Mouse (Mus musculus) liver, embryonic 14.5 days (tissue): Measurements from ENCODE around the gene Dnm3. TPM values are rescaled to one million over a fixed set of nuclear protein-coding genes. Genes with fewer than 3 reads are reported as not detected.

Experiments used
- ATAC-seq: fragments of 200-750 bp; cut with Nextera tagmentation; 2 replicates; pipeline ENCODE4 v1.8.0; 2017; ENCODE audit warnings: moderate number of reproducible peaks, mild to moderate bottlenecking, moderate library complexity; ENCODE audit not compliant: insufficient read depth
- DNase-seq, 3 experiments: peaks; one replicate each; pipeline ENCODE4 v3.0.0-alpha.2; 2012 to 2013; ENCODE audit warnings: low read depth in 3 of 3, low spot score in 3 of 3
- H3K27ac ChIP-seq: fragments of 300-500 bp; sonication (generic); 2 replicates; pipeline ENCODE4 v1.5.1; 2014; ENCODE audit warnings: moderate library complexity, mild to moderate bottlenecking, control low read depth, inconsistent platforms
- H3K27me3 ChIP-seq: fragments of 300-500 bp; sonication (generic); 2 replicates; pipeline ENCODE4 v1.6.1; 2014; ENCODE audit warnings: mild to moderate bottlenecking, low read length, moderate library complexity; ENCODE audit not compliant: control insufficient read depth, insufficient read depth
- H3K36me3 ChIP-seq: fragments of 300-500 bp; sonication (generic); replicated peaks from 2 replicates; pipeline ENCODE4 v1.6.1; 2014; ENCODE audit warnings: low read depth; ENCODE audit not compliant: control insufficient read depth, insufficient read depth
- H3K4me1 ChIP-seq, 2 experiments: fragments of 200-500 bp in 1 of 2; fragments of 300-500 bp in 1 of 2; sonication (generic) in 1 of 2; replicated peaks; 2 replicates each; pipeline ENCODE4 v1.6.1; 2012 to 2014; ENCODE audit warnings: antibody characterized with exemption in 1 of 2, inconsistent platforms in 1 of 2, low read length in 1 of 2; ENCODE audit not compliant: control insufficient read depth in 2 of 2, insufficient read depth in 2 of 2
- H3K4me2 ChIP-seq: fragments of 300-500 bp; sonication (generic); 2 replicates; pipeline ENCODE4 v1.6.1; 2014; ENCODE audit warnings: low read depth, mild to moderate bottlenecking, control low read depth, moderate library complexity
- H3K4me3 ChIP-seq, 2 experiments: fragments of 200-500 bp in 1 of 2; fragments of 300-500 bp in 1 of 2; sonication (generic) in 1 of 2; 2 replicates each; pipeline ENCODE4 v1.5.1; 2012 to 2014; ENCODE audit warnings: low read depth in 2 of 2, low read length in 2 of 2, mild to moderate bottlenecking in 2 of 2, control low read depth in 1 of 2, inconsistent platforms in 1 of 2, moderate library complexity in 1 of 2; ENCODE audit not compliant: insufficient read depth in 1 of 2
- H3K9ac ChIP-seq: fragments of 300-500 bp; sonication (generic); replicated peaks from 2 replicates; pipeline ENCODE4 v1.6.1; 2014; ENCODE audit warnings: mild to moderate bottlenecking, control low read depth, moderate library complexity
- H3K9me3 ChIP-seq: fragments of 300-500 bp; sonication (generic); 2 replicates; pipeline ENCODE4 v1.6.1; 2016; ENCODE audit warnings: low read length, mixed read lengths; ENCODE audit not compliant: control insufficient read depth
- CTCF ChIP-seq: IDR thresholded peaks from 2 replicates; pipeline ENCODE4 v1.5.1; 2016; ENCODE audit warnings: antibody characterized with exemption, low read depth, control low read depth
- EP300 ChIP-seq: IDR thresholded peaks from 2 replicates; pipeline ENCODE4 v1.6.1; 2016; ENCODE audit warnings: antibody characterized with exemption, low read depth
- WGBS: fragments of 180-500 bp; shearing (Covaris S2); extraction: QIAGEN DNeasy Blood & Tissue Kit; methylation state at CpG from one replicate; pipeline ENCODE4 v1.1.7; 2014; ENCODE audit not compliant: insufficient replicate concordance; 5-methylcytosine and 5-hydroxymethylcytosine counted together
- polyA plus RNA-seq, 2 experiments: library from polyadenylated mRNA; depleted of rRNA in 1 of 2; stranded (reverse) in 1 of 2; unstranded in 1 of 2; fragments of >200 nt; fragmentation: Nextera tagmentation in 1 of 2; extraction: Ambion mirVana in 1 of 2; gene quantifications; 2 replicates each; pipeline versions ENCODE4 v1.2.1 to v1.2.3; 2012 to 2014

The Dnm3 gene
- polyA plus RNA-seq, 2 experiments = 0.61 to 0.96 TPM

- Histone ChIP-seq H3K9ac (no peak overlapping the region), H3K4me1 (peaks cover 0 to 16% of the 10 kb centered on the region in 2 experiments; a peak in 2 of 4 replicates), H3K4me3 (no peak overlapping the region), H3K27me3 (no peaks in the 10 kb centered on the region), H3K9me3 (no peaks in the 10 kb centered on the region), H3K27ac (no peak overlapping the region), H3K36me3 (no peaks in the 10 kb centered on the region), H3K4me2 (no peak overlapping the region)
- WGBS = 58% methylated on average over 6 of the region's 6 CpGs
- DNase-seq = no peak
- TF ChIP-seq CTCF (no peak), EP300 (no peak)
- ATAC-seq = no peak
Measured at GRCm38 (mm10) chr1:162040490-162041274, 437.2 kb downstream of the Dnm3 start.

DNA sequence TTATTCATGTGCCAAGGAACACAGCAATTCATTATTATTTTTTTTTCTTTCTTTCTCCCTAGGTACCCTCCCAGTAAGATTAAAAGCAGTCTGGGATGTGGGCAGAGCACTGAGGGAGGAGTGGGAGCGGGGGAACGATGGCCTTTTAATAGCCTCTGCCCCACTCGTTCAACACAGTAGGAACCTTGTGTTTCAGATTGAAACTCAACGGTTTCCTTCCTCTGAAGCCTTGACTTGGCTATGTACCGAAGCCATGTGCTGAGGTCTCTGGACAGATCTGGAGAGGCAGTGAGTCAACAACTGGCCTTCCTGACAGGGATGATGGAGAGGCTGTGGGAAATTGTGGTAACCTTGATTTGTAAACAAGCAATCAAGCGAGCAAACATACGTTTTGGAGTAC is 438.0 kb downstream of the Dnm3 start:
- Histone ChIP-seq H3K4me2 (no peak overlapping the region), H3K9me3 (no peaks in the 10 kb centered on the region), H3K4me3 (no peak overlapping the region), H3K9ac (no peak overlapping the region), H3K27me3 (no peaks in the 10 kb centered on the region), H3K4me1 (peaks cover 0 to 16% of the 10 kb centered on the region in 2 experiments; a peak in 2 of 4 replicates), H3K27ac (no peak overlapping the region), H3K36me3 (no peaks in the 10 kb centered on the region)
- 34% methylated on average over 7 of the region's 7 CpGs for WGBS
- TF ChIP-seq CTCF (no peak), EP300 (no peak)
- DNase-seq (no peak), ATAC-seq (no peak)

DNA sequence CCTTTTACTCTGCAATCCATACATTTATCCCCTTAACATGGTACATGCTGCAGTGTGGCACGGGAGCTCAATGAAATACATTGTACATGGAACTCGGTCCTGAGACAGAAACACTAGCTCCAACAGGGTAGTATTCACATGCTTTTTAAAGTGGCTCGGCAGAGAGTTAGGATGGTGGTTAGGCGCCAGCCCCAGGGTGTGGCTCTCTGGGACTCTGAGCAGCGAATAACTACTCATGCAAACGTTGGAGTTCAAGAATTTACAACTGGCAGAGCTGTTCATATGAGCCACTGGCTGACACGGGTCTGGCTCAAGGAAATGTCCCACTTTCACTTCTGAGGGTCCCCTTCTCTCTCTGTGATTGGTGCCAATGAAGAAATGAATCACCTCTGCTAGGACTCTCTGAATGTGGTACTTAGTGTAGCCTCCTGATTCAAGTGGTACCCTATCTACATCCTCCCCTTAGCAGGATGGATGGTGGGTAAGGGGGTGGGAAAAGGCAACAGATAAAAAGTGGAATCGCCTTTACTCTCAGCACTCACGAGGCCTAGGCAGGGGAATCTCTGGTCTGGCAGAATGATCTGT is 438.7 kb downstream of the Dnm3 start:
- DNase-seq = no peak
- Histone ChIP-seq H3K9ac (no peak overlapping the region), H3K27ac (no peak overlapping the region), H3K4me1 (peaks cover 0 to 16% of the 10 kb centered on the region in 2 experiments; a peak in 2 of 4 replicates), H3K4me3 (no peak overlapping the region), H3K36me3 (no peaks in the 10 kb centered on the region), H3K27me3 (no peaks in the 10 kb centered on the region), H3K4me2 (no peak overlapping the region), H3K9me3 (no peaks in the 10 kb centered on the region)
- 29% methylated on average over 9 of the region's 9 CpGs for WGBS
- TF ChIP-seq CTCF = no peak
- no peak for TF ChIP-seq EP300
- no peak for ATAC-seq

- Histone ChIP-seq H3K4me3 (no peak overlapping the region), H3K27me3 (no peaks in the 10 kb centered on the region), H3K9ac (no peak overlapping the region), H3K9me3 (no peaks in the 10 kb centered on the region), H3K36me3 (no peaks in the 10 kb centered on the region), H3K4me2 (no peak overlapping the region), H3K27ac (no peak overlapping the region), H3K4me1 (peaks cover 0 to 16% of the 10 kb centered on the region in 2 experiments; a peak in 2 of 4 replicates)
- ATAC-seq (no peak), DNase-seq (no peak)
- WGBS = 27% methylated on average over 5 of the region's 5 CpGs
- TF ChIP-seq EP300 = no peak
- TF ChIP-seq CTCF = no peak
Measured at GRCm38 (mm10) chr1:162038431-162038830, 439.4 kb downstream of the Dnm3 start.

DNA sequence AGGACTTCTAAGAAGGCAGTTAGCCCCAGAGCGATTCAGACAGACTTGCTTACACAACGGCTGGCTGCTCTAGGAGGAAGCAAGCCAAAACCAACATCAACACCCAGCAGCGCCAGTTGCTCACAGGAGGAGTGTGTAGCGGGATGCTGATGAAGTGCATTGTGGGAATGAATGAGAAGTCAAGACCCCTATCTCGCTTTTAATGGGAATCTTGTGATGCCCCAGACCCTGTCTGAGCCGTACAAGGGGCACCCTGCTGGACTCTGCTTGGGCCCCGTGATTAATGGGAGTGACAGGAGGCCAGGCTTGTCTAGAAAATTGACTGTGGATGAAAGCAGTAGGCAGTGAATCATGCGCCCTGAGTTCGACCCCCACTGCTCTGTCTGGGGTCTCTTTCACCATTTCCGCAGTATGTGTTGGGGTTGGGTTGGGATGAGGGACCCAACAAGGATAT is 439.8 kb downstream of the Dnm3 start:
- TF ChIP-seq EP300 = no peak
- TF ChIP-seq CTCF = no peak
- H3K36me3 ChIP-seq = no peaks in the 10 kb centered on the region
- H3K9ac ChIP-seq = no peak overlapping the region
- H3K4me1 ChIP-seq = peaks cover 0 to 16% of the 10 kb centered on the region in 2 experiments; a peak in 2 of 4 replicates
- H3K4me2 ChIP-seq = no peak overlapping the region
- no peaks in the 10 kb centered on the region for H3K27me3 ChIP-seq
- no peak for ATAC-seq
- no peak overlapping the region for H3K4me3 ChIP-seq
- H3K9me3 ChIP-seq = no peaks in the 10 kb centered on the region
- no peak overlapping the region for H3K27ac ChIP-seq
- WGBS = 58% methylated on average over 10 of the region's 10 CpGs
- DNase-seq = no peak
